Mouse (Mus musculus) thymus, postnatal 36 days (tissue): ENCODE measurements at regions not wholly inside any gene's neighbourhood (a gene's known extent, or its start where the extent isn't known, plus 50 kb on each side); places are given as distances from the start of the nearest gene placed in this dataset.

Experiments
- DNase-seq, 2 experiments: peaks; one replicate each; pipeline ENCODE4 v3.0.0; 2022; ENCODE audit warnings: mixed read lengths in 2 of 2

GRCm38 (mm10) chr6:100094653-100095217, 192.6 kb downstream of the Rybp start:
- no peak for DNase-seq

DNA sequence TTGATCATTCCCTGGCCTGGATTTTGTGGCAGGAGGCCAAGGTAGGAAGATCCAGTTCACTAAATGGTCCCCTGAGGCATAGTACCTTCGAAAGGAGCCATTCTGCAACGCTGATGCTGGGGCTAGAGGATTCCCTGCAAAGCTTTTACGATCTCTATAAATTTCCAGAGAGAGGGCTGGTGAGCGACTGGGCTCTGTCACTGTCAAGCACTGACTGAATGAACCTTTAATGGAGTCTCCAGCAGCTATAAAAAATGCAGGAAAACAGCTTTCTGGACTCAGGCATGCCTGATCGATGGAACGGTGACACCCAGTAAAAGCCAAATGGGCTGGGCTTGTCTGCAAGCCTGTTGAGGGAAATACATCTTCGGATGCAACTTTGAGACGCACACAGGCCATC, 194.4 kb downstream of the Rybp start:
- DNase-seq, result no peak

DNA sequence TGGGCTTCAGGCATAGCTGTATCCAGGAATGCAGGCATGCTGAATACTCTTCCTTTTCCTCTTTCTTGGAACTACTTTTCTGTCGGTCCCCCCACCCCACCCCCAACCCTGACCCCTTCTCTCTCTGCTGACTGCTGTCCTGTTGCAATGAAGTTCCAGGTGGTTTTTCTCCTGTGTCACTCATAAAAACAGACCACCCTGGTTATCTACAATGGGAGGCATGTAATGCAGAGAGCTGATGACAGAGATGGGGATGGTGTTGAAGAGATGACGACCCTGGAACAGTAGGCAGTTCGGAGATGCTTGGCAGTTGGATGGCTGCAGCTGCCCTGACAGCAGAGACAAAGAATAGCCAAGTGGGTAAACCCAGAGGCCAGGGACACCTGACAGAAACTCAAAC, 195.5 kb downstream of the Rybp start:
- no peak for DNase-seq

GRCm38 (mm10) chr6:100088576-100088975, 198.7 kb downstream of the Rybp start:
- DNase-seq, result no peak

- DNase-seq, result no peak
Observed at GRCm38 (mm10) chr6:100086807-100087206, 200.5 kb downstream of the Rybp start.

- no peak for DNase-seq
Observed at GRCm38 (mm10) chr6:100085981-100086380, 201.3 kb downstream of the Rybp start.

- DNase-seq, result no peak
Observed at GRCm38 (mm10) chr6:100083868-100084477, 203.3 kb downstream of the Rybp start.

DNA sequence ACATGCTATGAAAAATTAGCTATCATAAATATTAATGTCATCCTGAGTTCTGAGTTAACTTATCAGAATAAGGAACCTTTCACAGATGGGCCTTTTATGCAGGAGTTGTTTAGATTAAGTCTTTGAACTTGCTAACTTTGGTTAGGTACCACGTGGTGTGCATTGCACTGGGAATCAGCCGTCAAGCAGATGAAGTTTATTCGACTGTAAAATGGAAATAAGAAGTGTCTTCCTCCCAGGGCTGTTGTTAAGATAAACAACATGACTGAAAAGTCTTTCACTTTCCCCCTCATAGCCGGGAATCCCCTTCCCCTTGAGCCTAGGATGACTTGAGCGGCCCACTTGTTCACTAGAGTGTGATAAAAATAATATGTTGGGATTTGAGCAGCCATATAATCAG, 204.2 kb downstream of the Rybp start:
- DNase-seq, result no peak

DNA sequence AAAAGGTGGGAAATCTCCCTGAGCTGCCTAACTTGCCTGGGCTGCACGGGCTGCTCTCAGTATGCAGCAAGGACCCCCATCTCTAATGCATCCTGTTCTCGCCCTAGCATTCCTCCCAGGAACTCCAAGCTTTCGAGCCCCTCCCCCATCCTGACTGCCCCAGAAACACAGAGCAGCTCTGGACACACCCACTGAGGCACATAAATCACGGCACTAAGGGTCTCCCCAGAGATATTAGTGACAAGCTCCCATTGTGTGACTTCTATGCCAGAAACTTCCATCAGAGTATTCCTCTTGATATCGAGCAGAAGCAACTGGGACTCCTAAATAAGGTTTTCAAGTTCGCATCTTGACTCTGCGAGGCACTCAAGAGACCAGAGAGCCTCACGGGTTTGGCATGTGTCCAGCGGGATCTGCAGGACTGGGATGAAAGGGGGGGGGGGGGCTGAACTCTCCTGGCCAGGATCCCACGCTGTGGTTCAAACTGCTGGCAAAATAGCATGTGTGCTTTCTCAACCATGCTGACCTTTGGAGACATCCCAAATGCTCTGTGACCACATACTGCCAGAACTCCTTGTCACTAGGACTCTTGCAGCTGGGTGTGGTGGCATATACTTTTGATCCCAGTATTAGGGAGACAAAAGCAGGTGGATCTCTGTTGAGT, 212.5 kb downstream of the Rybp start:
- DNase-seq, result no peak

GRCm38 (mm10) chr6:100072261-100072968, 214.9 kb downstream of the Rybp start:
- no peak for DNase-seq

DNA sequence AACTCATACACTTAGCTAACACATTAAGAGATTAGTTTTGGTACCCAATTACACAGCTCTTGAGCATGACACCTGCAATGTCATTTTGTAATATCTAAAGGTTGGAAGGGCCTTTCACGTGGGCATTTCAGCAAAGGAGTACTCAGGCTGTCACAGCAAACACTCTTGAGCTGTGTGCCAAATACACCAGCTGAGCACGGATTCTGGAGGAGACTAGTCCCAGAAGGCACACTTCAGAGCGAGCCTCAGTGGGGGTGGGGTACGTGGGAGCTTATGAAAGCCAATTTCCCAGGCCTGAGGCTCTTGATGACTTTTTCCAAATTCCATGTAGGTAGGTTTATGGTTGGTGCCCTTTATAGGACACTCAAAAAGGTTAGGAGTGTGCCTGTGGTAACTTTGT, 218.1 kb downstream of the Rybp start:
- DNase-seq, result no peak

DNA sequence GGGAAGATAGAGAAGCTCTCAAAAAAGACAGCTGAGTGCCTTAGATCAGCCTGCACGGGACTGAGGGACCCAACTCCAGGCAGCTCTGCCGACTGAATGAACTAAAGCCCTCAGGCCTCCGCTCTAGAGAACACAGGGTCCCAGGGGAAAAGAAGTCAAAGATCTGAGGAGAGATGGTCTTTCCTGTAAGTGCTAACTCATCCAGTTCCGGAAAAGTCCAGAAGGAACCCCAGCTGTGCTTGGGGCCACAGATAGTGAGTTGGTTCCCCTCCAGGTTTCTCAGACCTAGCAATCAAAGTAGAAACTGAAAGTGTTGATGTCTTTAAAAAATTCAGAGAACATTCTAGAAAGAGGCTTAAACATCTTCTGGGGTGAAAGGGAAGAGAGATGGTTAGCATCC, 220.0 kb downstream of the Rybp start:
- DNase-seq, result no peak

DNA sequence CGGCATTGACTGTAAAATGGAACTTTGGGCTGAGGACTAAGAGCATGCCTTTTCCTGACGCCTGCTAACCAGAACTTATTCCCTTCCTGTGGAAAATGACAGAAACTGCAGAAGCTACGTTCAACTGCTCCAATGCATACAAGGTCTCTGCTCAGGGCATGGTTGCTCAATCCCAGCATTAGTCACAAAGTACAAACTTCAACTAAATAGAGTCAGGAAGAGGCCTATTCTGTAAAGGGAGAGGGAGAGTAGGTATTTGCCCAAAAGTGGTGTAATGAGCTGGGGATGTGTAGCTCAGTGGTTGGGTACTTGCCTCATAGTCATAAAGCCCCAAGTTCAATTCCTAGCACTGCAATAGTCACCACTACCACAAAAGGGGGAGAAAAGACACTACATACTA, 221.7 kb downstream of the Rybp start:
- no peak for DNase-seq

DNA sequence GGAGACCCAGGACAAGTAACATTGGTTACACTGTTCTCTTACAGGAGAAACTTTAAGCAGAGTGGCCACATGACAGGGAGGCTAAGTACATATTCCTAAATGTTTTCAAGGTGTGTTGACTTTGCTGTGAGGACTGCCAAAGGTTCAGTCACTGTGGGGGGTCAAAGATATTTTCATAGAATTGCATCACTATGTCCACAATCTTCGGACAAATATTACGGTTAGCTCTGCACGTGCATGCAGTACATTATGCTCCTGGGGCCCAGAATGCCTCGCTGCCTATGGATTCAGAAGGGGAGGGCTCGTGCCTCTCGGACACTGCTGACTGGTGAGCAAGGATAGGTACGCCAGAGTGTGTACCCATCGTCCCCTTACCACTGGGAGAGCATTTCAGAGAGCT, 224.3 kb downstream of the Rybp start:
- DNase-seq, result no peak

- DNase-seq, result no peak
Observed at GRCm38 (mm10) chr6:100059803-100060202, 227.5 kb downstream of the Rybp start.

DNA sequence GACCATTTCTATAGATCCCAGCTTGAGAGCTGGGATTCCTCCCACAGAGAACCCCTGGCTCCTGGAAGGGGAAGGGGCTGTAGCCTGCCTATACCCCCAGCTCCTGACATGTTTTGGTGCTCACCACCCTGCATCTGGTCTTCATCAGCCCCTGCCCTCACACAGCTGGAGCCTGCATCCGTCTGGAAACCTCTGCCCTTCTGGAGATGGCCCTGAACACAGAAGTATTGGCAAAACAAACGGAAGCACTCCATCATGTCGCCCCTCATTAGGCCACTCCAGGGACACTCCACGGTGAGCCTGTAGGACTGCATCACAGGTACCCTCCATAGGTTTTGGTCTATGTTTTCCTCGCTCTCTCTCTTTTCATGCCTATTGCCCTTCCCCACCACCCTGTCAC, 231.3 kb downstream of the Rybp start:
- DNase-seq, result no peak

GRCm38 (mm10) chr6:100052955-100053795, 234.1 kb downstream of the Rybp start:
- no peak for DNase-seq

DNA sequence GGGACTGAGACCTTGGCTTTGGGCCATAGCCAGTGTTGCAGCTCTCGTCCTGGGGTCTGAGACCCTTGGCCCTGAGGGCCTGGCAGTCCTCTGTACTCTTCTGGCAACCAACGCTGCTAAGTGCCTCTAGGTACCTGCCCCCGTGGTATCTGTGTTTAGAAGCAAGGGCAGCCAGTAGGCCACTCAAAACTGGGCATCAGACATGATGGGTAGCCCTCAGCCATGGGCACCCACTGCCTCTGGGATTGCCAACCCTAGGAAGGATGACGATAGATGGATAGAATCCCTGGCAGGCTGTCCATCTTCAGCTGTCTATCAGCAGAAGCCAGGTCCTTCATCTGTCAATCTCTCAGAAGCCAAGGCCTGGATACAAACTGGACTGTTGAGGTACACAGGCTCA, 234.9 kb downstream of the Rybp start:
- no peak for DNase-seq

DNA sequence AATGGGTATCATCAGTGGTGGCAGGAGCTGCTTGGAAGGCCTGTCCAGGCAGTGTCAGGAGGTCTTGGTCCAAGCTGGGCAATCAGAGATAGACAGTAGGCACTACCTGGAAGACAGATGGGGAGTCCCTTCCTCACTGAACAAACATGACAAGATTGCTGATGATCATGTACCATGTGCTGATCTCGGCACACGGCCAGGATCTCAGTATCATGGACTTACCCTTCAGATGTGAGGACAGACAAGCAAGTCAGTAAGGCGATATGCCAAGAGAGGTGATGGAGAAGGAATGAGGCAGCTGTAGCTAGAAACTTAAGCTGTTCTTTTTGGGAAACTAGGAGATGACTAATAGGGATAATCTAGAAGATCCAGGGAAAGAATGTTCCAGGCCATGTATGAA, 238.2 kb downstream of the Rybp start:
- DNase-seq, result no peak

DNA sequence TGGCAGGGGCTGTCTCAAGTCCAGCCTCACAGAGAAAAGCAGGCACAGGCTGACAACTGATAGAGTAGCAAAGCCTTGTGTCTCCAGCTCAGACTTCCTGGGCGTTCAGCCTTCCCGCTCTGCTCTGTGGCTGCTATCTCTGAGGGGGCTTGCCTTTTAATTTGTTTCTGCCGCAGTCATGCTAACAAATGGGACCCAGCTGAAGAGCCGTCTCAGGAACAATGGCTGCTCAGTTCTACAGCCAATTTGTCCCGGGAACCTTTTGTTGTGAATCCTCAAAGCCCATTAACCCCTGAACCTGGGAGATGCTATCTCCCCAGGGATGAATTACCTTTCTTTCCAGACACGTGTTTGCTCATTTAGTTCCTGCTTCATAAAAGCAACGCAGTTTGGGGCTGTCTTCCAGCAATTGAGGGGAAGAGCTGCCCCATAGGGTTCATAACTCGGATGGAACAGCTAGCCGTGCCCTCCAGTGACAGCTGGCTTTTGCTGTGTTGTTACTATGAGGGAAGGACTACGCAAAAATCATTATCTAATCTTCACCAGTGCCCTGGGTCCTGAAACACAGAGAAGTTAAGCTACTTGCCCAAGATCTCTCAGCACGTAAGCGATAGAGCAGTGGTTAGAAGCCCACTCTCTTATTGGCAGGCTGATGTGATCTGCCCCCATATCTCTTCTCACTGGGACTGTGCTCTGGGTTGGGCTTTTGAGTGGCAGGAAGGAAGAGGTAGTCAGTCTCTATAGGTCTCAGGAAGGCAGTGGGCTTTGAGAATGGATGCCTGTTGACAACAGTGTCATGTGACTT, 240.9 kb downstream of the Rybp start:
- no peak for DNase-seq

DNA sequence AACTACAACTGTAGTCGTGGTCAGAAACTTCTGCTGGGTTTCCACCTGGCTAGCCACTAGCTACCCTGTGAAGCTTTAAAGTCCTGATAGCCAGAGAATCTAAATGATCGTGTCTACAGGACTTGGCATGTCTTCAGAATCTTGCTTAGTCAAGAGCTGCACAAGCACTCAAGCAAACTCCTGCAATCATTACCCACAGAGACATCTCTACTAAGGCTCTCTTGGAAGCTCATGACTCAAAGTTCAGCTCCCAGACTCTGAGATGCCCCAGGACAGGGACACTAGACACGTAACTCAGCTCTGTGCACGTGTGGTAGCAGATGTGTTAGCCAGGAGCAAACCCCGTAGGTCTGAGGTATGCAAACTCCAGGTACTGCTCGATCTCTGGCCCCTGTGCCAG, 242.2 kb downstream of the Rybp start:
- DNase-seq, result no peak

DNA sequence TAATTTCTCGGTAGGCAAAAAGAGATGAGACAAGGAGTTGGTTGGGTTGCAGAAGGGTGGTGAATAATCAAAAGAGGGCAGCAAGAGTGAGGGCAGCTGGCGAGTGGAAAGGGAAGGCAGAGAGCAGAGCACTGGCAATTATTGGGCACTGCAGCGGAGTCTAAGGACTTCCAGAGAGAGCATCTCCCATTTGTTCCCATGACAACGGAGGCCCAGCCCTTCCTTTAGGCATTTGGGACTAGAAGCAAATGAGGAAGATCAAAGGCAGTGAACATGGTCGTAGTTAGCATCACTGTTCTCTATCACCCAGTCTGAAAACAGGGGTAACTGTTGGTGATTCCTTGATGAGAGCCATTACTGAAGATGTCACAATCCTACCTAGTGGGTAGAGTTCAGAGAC, 246.1 kb downstream of the Rybp start:
- no peak for DNase-seq
